Mouse (Mus musculus): ENCODE results near the gene Qser1.
A peak's percentile ranks its signal among the peaks of the same experiment; 100 is the strongest.

Qser1 gene

DNA sequence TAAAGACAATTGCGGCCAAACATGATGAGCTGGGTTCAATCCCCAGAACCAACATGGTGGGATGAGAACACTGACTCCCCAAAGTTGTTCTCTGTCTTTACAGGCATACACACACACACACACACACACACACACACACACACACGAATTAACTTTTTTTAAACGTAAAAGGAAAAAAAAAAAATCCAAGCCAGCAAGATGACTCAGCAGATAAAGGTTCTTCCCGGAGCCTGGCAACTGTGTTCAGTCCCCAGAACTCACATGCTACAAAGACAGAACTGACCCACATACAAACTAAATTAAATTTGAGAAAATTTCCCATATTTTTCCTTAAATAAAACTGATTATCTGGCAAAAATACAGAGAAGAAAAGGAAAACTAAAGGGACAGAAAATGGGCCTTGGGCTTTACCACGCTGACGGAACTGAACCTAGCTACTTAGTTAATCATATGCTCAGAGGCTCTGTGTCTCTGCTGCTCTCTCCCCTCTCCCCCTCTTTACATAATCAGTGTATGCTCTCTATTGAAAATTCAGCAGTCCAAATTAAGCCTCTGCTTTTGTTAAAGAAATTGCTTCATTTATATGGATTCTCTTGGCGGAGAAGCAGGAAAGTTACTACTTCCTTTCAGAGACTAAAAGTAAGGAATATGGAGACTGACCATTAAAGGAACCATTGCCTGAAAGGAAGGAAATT is 83.9 kb downstream of the Qser1 start:
- no peak for DNase-seq

DNA sequence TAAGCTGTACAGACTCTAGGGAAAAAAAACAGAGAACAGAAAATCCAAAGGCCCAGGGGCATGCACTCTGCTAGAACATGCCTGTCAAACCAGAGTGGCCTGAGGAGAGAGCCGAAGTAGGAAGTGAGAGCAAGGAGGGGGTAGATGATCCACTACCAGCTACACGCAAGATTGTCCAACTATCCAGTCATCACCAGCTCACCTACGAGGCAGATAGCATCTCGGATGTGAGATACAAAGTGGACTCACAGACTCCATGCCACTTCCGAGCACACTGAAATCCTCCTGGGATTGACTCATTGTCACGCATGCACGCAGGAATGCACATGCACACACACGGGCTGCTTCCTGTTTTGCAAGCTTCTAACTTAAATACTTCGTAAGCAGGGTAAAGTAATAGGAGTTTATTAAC is 84.5 kb downstream of the Qser1 start:
- no peak for DNase-seq

DNA sequence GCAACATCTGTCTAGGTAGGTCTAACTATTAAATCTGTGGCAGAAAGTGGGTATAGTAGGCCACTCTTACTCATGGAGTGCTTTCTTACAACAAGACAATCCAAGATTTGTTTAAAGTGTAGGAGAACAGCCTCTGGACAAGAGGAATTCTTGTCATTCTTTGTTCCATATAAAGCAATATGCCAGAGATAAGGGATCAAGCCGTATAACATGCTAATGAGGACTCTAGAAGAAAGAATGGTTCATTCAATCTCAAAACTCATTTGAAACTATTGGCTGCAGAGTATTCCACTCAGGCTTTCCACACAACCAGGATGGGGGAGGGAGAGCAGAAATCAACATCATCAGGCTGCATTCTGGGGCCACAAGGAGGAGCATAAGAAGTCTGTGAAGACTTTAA is 89.2 kb downstream of the Qser1 start:
- DNase-seq: no peak

DNA sequence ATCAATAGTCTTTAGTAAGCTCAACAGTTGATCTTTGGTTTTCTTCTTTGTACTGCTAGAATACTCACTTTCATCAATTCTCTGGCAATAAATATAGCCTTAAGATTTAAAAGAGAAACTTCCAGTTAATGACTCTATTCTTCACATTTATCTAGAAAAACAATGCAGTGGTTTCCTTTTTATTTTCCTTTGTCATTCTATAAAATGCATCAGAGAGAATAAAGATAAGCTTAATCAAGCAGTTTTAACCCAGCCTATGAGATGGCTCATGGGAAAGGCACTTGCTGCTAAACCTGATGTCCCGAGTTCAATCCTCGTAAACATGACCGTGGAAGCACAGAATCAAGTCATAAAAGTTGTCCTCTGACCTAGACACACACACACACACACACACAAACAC is 94.5 kb downstream of the Qser1 start:
- DNase-seq: no peak

- no peak for DNase-seq
Measured at GRCm38 (mm10) chr2:104717827-104718226, 98.7 kb downstream of the Qser1 start.

- DNase-seq: no peak
Measured at GRCm38 (mm10) chr2:104717231-104717735, 99.3 kb downstream of the Qser1 start.

DNA sequence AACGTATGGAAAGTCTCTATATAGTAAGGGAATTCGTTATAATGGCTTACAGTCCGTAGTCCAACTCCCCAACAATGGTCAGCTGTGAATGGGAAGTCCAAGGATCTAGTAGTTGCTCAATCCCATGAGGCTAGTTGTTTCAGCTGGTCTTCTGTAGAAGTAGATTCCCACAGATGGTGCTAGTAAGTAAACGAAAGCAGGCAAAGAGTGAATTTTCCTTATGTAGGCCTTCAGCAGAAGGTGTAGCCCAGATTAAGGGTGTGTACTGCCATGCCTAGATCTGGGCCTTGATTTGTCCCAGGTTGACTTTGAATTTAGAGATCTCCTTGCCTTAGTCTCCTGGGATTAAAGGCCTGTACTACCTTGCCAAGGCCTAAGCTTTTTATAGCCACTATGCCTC is 100.3 kb downstream of the Qser1 start, which contains the start of gene Pin1rt1:
TSS of gene Pin1rt1 (minus strand) at position 101 of the 400 bp plus-strand sequence.
- DNase-seq: no peak

- DNase-seq: peak; percentile 76
Measured at GRCm38 (mm10) chr2:104714254-104714691, 102.3 kb downstream of the Qser1 start.

DNA sequence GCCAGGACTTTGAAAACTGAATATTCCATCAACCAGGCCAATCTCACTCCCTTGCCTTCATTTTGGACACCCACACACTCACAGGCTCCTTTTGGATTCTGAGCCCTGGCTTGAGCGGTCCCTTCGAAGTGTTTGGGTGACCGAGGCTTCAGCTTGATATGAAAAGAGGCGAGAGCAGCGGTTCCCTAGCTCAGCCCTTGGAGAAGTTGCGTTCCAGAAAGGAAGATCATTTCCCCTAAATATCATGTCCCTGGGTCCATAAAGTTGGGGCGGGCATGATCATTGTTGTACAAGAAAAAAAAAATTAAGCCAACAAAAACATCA is 104.1 kb downstream of the Qser1 start:
- DNase-seq: no peak

DNA sequence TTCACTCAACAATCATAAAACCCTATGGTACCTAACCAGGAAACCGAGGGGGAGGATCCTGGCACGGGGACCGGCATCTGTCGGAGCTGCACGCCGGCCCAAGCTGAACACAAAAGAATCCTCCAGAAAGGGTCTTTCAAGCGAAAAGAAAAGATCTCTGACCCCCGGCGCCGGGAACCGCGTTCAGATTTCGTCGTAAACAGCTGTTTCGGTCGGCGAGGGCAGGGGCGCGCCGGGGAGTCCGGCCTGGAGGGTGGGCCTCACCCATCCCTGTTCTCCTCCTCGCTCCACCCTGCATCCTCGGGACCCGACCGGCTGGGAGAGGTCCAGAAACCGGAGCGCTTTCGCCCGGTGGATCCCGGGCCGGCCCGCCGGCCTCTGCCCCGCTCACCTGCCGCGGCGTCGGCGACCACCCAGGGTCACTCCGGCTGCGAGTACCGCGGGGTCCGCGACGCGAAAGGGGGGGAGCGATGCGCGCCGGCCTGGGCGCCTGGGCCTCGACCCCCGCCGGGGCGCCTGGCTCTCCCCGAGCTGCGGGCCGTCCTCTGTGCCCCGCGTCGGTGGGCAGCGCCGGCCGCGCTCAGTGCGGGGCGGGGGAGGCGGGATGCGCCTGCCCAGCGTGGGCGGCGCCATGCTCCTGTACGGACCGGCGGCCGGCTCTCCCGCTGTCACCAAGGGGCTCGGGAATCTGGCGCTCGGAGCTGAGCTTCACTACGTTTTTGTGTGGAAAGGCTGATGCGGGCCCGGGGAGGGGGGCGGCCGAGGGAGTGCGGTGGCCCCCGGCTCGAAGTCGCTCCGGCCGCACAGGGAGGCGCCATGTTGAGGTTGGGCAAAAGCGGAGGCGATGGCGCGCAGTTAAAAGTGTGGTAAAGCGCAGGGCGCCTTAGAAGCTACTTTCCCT is 104.7 kb downstream of the Qser1 start, which contains the start of gene Tcp11l1:
TSS of gene Tcp11l1 (minus strand) at position 585 of the 901 bp plus-strand sequence.
- peak; percentile 85 for DNase-seq

GRCm38 (mm10) chr2:104710670-104711370 is 105.7 kb downstream of the Qser1 start:
- DNase-seq: no peak

DNA sequence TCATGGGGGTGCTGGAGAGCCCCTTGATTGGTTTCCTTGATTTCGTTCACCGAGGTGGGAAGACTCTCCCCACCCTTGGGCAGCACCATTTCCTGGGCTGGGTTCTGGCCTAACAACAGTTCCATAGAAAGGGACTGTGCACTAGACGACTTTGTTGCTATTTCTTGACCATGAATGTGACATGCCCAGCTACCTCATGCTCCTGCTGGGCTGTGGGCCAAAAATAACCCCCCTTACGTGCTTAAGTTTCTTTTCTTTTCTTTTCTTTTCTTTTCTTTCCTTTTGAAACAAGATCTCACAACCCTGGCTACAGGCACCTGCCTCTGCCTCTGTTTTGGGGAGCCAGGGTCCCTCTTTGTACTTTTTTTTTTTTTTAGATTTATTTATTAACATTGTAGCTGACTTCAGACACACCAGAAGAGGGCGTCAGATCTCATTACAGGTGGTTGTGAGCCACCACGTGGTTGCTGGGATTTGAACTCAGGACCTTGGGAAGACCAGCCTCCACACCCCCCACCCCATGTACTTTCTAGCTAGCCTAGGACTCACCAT is 106.7 kb downstream of the Qser1 start:
- no peak for DNase-seq
